ENCODE assay signal across 9 mouse cellular contexts in the genomic region with DNA sequence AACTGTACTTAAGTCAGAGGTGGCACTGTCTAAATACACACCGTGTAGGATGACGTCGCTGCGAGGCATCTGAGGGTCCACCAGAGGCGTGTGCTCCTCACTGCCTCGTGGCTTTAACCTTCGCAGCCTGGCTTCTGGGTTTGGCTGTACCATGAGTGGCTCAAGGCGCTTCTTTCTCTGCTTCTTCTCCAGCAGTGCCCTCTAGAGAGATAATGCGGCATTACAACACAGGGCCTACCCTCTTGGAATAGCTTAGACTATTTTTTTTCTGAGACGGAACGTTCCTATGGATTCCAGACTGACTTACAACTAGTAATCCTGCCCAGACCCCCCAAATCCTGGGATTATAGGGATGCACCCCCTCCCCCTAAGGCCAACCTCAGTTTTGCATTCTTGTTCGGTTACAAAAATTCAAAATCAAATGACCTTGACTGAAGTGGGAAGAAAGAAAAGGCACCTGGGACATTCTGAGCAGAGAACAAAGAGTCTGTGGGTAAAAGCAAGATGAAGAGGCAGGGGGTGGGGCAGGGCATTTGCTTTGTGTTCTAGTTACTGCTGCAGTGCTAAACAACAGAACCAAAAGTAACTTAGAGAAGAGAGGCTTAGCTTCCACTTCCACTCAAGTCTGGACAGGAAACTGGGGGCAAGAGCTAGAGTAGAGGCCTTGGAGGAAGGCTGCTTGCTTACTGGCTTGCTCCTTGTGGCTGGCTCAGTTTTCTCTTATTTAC. TPM values are rescaled to one million over a fixed set of nuclear protein-coding genes. Genes with fewer than 3 reads are reported as not detected.
DNase-seq lines count a peak whose midpoint lies in the region; ATAC-seq lines count a peak whose summit lies in the region.
"Had no signal": no experiment of that assay in that cellular context is flagged by ENCODE, and none has a peak within 500 bp of the region (broad histone marks: within the 10 kb centered on the region; RNA-seq: fewer than 3 reads in every experiment).

No protein-coding gene starts in this region.

- ATAC-seq in limb, embryonic 12.5 days (ENCODE audit: insufficient number of reproducible peaks, insufficient read depth, low FRiP score, low TSS enrichment, low read depth): 0 out of 2 replicates have a peak, but pooled peaks have one; percentile 61
- peak; percentile 85 for ATAC-seq in midbrain, embryonic 15.5 days (replicated peaks)
- peak; percentile 62; the same call in 1 of the 2 replicates for ATAC-seq in stomach, embryonic 14.5 days (ENCODE audit: insufficient number of reproducible peaks, insufficient read depth, low FRiP score, low read depth)

- DNase-seq in B cell, adult 2 months: peak; percentile 68 to 71
- DNase-seq in adrenal gland, postnatal 14 days: peak; percentile 82
- DNase-seq in embryonic facial prominence, embryonic 10.5 days (ENCODE audit: low spot score): peak; percentile 76
- peak; percentile 31 for DNase-seq in heart, adult 9 months (ENCODE audit: low spot score in 2 of 2)
- peak; percentile 46 to 78 for DNase-seq in kidney, adult 8-10 months

- H3K9me3 ChIP-seq in embryonic facial prominence, embryonic 10.5 days: peaks cover 17% of the 10 kb centered on the region
- H3K9me3 ChIP-seq in limb, embryonic 12.5 days: peaks cover 14% of the 10 kb centered on the region
- 0 out of 2 replicates have a peak, but pooled peaks cover 2% of the 10 kb centered on the region for H3K9me3 ChIP-seq in midbrain, embryonic 15.5 days
- H3K9me3 ChIP-seq in stomach, embryonic 14.5 days (ENCODE audit: control insufficient read depth, low read depth, low read length): peaks cover 1% of the 10 kb centered on the region; the same call in 1 of the 2 replicates
- H3K9me3 ChIP-seq: embryonic facial prominence, embryonic 12.5 days had no signal

- H3K9ac ChIP-seq in limb, embryonic 12.5 days (replicated peaks): no peak overlapping the region
- H3K9ac ChIP-seq in midbrain, embryonic 15.5 days: no peak overlapping the region
- no peak overlapping the region for H3K9ac ChIP-seq in stomach, embryonic 14.5 days (replicated peaks; ENCODE audit: low read depth, low read length)
- H3K9ac ChIP-seq: embryonic facial prominence, embryonic 12.5 days had no signal

- peaks cover 24% of the 10 kb centered on the region for H3K4me1 ChIP-seq in embryonic facial prominence, embryonic 10.5 days
- 0 out of 2 replicates have a peak, but pooled peaks cover 5% of the 10 kb centered on the region for H3K4me1 ChIP-seq in limb, embryonic 12.5 days (replicated peaks)
- H3K4me1 ChIP-seq in midbrain, embryonic 15.5 days: peaks cover 11% of the 10 kb centered on the region; the same call in 1 of the 2 replicates
- peaks cover 12% of the 10 kb centered on the region for H3K4me1 ChIP-seq in stomach, embryonic 14.5 days (ENCODE audit: control insufficient read depth, insufficient read depth, low read length)
- H3K4me1 ChIP-seq: embryonic facial prominence, embryonic 12.5 days had no signal

- H3K4me2 ChIP-seq in limb, embryonic 12.5 days: no peak overlapping the region
- no peak overlapping the region for H3K4me2 ChIP-seq in midbrain, embryonic 15.5 days
- H3K4me2 ChIP-seq in stomach, embryonic 14.5 days (replicated peaks; ENCODE audit: low read depth, low read length): no peak overlapping the region
- H3K4me2 ChIP-seq: embryonic facial prominence, embryonic 12.5 days had no signal

- H3K27me3 ChIP-seq in embryonic facial prominence, embryonic 10.5 days (replicated peaks; ENCODE audit: low read depth, poor library complexity, severe bottlenecking): no peaks in the 10 kb centered on the region
- no peaks in the 10 kb centered on the region for H3K27me3 ChIP-seq in limb, embryonic 12.5 days
- H3K27me3 ChIP-seq in midbrain, embryonic 15.5 days (replicated peaks): no peaks in the 10 kb centered on the region
- H3K27me3 ChIP-seq in stomach, embryonic 14.5 days (ENCODE audit: control insufficient read depth, insufficient read depth, low read length): no peaks in the 10 kb centered on the region
- H3K27me3 ChIP-seq: embryonic facial prominence, embryonic 12.5 days had no signal

- peak overlapping the region; percentile 70 for H3K27ac ChIP-seq in embryonic facial prominence, embryonic 10.5 days (replicated peaks)
- H3K27ac ChIP-seq in limb, embryonic 12.5 days: no peak overlapping the region
- H3K27ac ChIP-seq in midbrain, embryonic 15.5 days: no peak overlapping the region
- H3K27ac ChIP-seq in stomach, embryonic 14.5 days (ENCODE audit: low read length): no peak overlapping the region
- H3K27ac ChIP-seq: embryonic facial prominence, embryonic 12.5 days had no signal

- H3K36me3 ChIP-seq in embryonic facial prominence, embryonic 10.5 days (replicated peaks): peaks cover 71% of the 10 kb centered on the region
- peaks cover 72% of the 10 kb centered on the region for H3K36me3 ChIP-seq in limb, embryonic 12.5 days
- peaks cover 28% of the 10 kb centered on the region for H3K36me3 ChIP-seq in midbrain, embryonic 15.5 days (replicated peaks)
- peaks cover 6% of the 10 kb centered on the region for H3K36me3 ChIP-seq in stomach, embryonic 14.5 days (ENCODE audit: control insufficient read depth, insufficient read depth, low read length)

- WGBS in embryonic facial prominence, embryonic 10.5 days: 31% methylated on average over 12 of the region's 12 CpGs
- WGBS in limb, embryonic 12.5 days: 26% methylated on average over 12 of the region's 12 CpGs
- WGBS in midbrain, embryonic 15.5 days: 15% methylated on average over 12 of the region's 12 CpGs
- 22% methylated on average over 12 of the region's 12 CpGs for WGBS in stomach, embryonic 14.5 days

- H3K4me3 ChIP-seq in embryonic facial prominence, embryonic 10.5 days: no peak overlapping the region
- H3K4me3 ChIP-seq in limb, embryonic 12.5 days (replicated peaks): no peak overlapping the region
- H3K4me3 ChIP-seq in midbrain, embryonic 15.5 days: no peak overlapping the region
- no peak overlapping the region for H3K4me3 ChIP-seq in stomach, embryonic 14.5 days (ENCODE audit: low read depth, low read length)
- H3K4me3 ChIP-seq: embryonic facial prominence, embryonic 12.5 days had no signal

RNA-seq across cellular contexts. Expression of gene Tulp3, which starts 21.1 kb away (rescaled TPM):
- total RNA-seq in adrenal gland, postnatal 14 days (2021): 28.9 and 36.7 TPM in 2 replicates
- 22.2 and 23.4 TPM in 2 replicates for polyA plus RNA-seq in embryonic facial prominence, embryonic 10.5 days (2016; fragmentation: Nextera tagmentation; extraction: Ambion mirVana)
- 21.0 and 23.6 TPM in 2 replicates for polyA plus RNA-seq in limb, embryonic 12.5 days (2016; fragmentation: Nextera tagmentation; extraction: Ambion mirVana)
- 16.2 and 17.6 TPM in 2 replicates for polyA plus RNA-seq in midbrain, embryonic 15.5 days (2015; fragmentation: Nextera tagmentation; extraction: Ambion mirVana)
- polyA plus RNA-seq in stomach, embryonic 14.5 days (2014; fragmentation: Nextera tagmentation; extraction: Ambion mirVana): 18.5 and 21.7 TPM in 2 replicates

RNA-seq across cellular contexts. Expression of gene Rhno1, which starts 28.1 kb away (rescaled TPM):
- total RNA-seq in adrenal gland, postnatal 14 days (2021): 23.7 and 25.6 TPM in 2 replicates
- polyA plus RNA-seq in embryonic facial prominence, embryonic 10.5 days (2016; fragmentation: Nextera tagmentation; extraction: Ambion mirVana): 191 and 193 TPM in 2 replicates
- polyA plus RNA-seq in limb, embryonic 12.5 days (2016; fragmentation: Nextera tagmentation; extraction: Ambion mirVana): 167 and 177 TPM in 2 replicates
- polyA plus RNA-seq in midbrain, embryonic 15.5 days (2015; fragmentation: Nextera tagmentation; extraction: Ambion mirVana): 86.1 and 89.4 TPM in 2 replicates
- polyA plus RNA-seq in stomach, embryonic 14.5 days (2014; fragmentation: Nextera tagmentation; extraction: Ambion mirVana): 126 and 137 TPM in 2 replicates

RNA-seq across cellular contexts. Expression of gene Foxm1, which starts 28.2 kb away (rescaled TPM):
- 15.0 and 16.7 TPM in 2 replicates for total RNA-seq in adrenal gland, postnatal 14 days (2021)
- polyA plus RNA-seq in embryonic facial prominence, embryonic 10.5 days (2016; fragmentation: Nextera tagmentation; extraction: Ambion mirVana): 63.0 and 68.7 TPM in 2 replicates
- polyA plus RNA-seq in limb, embryonic 12.5 days (2016; fragmentation: Nextera tagmentation; extraction: Ambion mirVana): 43.2 and 52.4 TPM in 2 replicates
- polyA plus RNA-seq in midbrain, embryonic 15.5 days (2015; fragmentation: Nextera tagmentation; extraction: Ambion mirVana): 5.7 and 7.6 TPM in 2 replicates
- polyA plus RNA-seq in stomach, embryonic 14.5 days (2014; fragmentation: Nextera tagmentation; extraction: Ambion mirVana): 34.9 and 38.7 TPM in 2 replicates

RNA-seq across cellular contexts. Expression of gene Tead4, which starts 33.9 kb away (rescaled TPM):
- total RNA-seq in adrenal gland, postnatal 14 days (2021): 4.7 and 5.4 TPM in 2 replicates
- 2.9 and 3.2 TPM in 2 replicates for polyA plus RNA-seq in embryonic facial prominence, embryonic 10.5 days (2016; fragmentation: Nextera tagmentation; extraction: Ambion mirVana)
- 3.5 TPM in 2 replicates for polyA plus RNA-seq in limb, embryonic 12.5 days (2016; fragmentation: Nextera tagmentation; extraction: Ambion mirVana)
- 0.65 and 0.91 TPM in 2 replicates for polyA plus RNA-seq in midbrain, embryonic 15.5 days (2015; fragmentation: Nextera tagmentation; extraction: Ambion mirVana)
- 1.4 TPM in 2 replicates for polyA plus RNA-seq in stomach, embryonic 14.5 days (2014; fragmentation: Nextera tagmentation; extraction: Ambion mirVana)

RNA-seq across cellular contexts. Expression of gene Tex52, which starts 40.7 kb away (rescaled TPM):
- not detected in 2 replicates for total RNA-seq in adrenal gland, postnatal 14 days (2021)
- polyA plus RNA-seq in embryonic facial prominence, embryonic 10.5 days (2016; fragmentation: Nextera tagmentation; extraction: Ambion mirVana): 0.18 and 0.55 TPM in 2 replicates
- polyA plus RNA-seq in limb, embryonic 12.5 days (2016; fragmentation: Nextera tagmentation; extraction: Ambion mirVana): 0.38 and 0.74 TPM in 2 replicates
- 1.0 and 1.1 TPM in 2 replicates for polyA plus RNA-seq in midbrain, embryonic 15.5 days (2015; fragmentation: Nextera tagmentation; extraction: Ambion mirVana)
- 0.30 and 0.39 TPM in 2 replicates for polyA plus RNA-seq in stomach, embryonic 14.5 days (2014; fragmentation: Nextera tagmentation; extraction: Ambion mirVana)

Comparison
In these comparisons a context has a peak if more than half of its experiments do, and no peak if none do; other contexts are left out.
1. DNase-seq: peak in every context shown above with its lines; median percentile 82 in adrenal gland, postnatal 14 days; 76 in embryonic facial prominence, embryonic 10.5 days; 70 in B cell, adult 2 months; 62 in kidney, adult 8-10 months; 31 in heart, adult 9 months.